Mouse (Mus musculus): ENCODE results near the gene Cops9.

DNA sequence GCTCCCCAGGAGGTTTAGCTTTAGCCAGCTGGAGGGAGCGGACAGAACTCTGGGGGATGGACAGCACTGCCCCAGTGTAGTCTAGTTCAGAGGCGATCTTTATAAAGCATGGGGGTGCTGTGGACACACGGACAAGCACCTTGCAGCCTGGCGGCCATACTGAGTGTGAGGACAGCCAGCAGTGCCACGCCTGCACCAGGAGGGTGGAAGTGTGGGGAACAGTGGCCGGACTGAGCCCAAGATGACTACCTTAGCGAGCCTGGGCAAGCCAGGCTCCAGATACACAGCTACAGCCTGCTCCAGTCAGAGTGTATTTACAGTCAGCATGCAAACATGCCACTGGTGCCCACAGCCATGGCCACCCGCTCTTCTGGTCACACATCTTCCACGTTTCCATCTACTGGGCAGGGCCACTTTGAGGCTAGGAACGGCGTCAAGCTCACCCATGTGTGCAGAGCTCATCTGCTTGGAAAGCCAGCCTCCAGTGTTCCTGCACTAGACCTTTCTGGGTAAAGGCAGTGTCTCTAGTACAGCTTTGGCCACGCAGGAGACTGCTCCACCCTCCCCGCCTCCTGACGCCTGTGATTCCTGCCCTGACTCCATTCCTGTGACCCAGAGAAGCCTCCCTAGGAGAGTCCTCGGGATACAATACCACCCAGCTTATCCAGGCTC lies 4.1 kb downstream of the Cops9 start:
- TF ChIP-seq MAX (IDR thresholded peaks at IDR 0.05; ENCODE audit: low read length) (no peak), CTCF (IDR thresholded peaks at IDR 0.05 in 2 of 3, conservative IDR thresholded peaks at IDR 0.05 in 1 of 3; ENCODE audit: control insufficient read depth in 1 of 3, insufficient read depth in 1 of 3, low read depth in 2 of 3, low read length in 3 of 3, poor library complexity in 1 of 3, severe bottlenecking in 1 of 3) (no peak), EP300 (IDR thresholded peaks at IDR 0.05; ENCODE audit: low read depth in 1 of 2, low read length in 2 of 2) (no peak), CHD2 (IDR thresholded peaks at IDR 0.05; ENCODE audit: low read length) (no peak), MAFK (IDR thresholded peaks at IDR 0.05; ENCODE audit: borderline replicate concordance, low read depth, low read length) (no peak), JUND (IDR thresholded peaks at IDR 0.05; ENCODE audit: low read depth, low read length) (no peak)
